Mouse (Mus musculus) myocyte (in vitro differentiated cells): ENCODE results near the gene Gpm6b.

Experiments
- CEBPB ChIP-seq: IDR thresholded peaks from 2 replicates; pipeline ENCODE4 v1.6.1; 2011; ENCODE audit warnings: mild to moderate bottlenecking, moderate library complexity; ENCODE audit not compliant: poor library complexity, insufficient read depth, severe bottlenecking
- E2F4 ChIP-seq: IDR thresholded peaks from one replicate; pipeline ENCODE4 v1.6.1; 2011; ENCODE audit warnings: mild to moderate bottlenecking, control low read depth, moderate library complexity; ENCODE audit not compliant: insufficient read depth
- POLR2A ChIP-seq: IDR thresholded peaks from one replicate; pipeline ENCODE4 v1.6.1; 2011; ENCODE audit warnings: low read depth, mild to moderate bottlenecking, control low read depth, moderate library complexity; ENCODE audit not compliant: insufficient read length
- SRF ChIP-seq: IDR thresholded peaks from one replicate; pipeline ENCODE4 v1.6.1; 2011; ENCODE audit warnings: low read depth; ENCODE audit not compliant: control insufficient read depth, insufficient read length

DNA sequence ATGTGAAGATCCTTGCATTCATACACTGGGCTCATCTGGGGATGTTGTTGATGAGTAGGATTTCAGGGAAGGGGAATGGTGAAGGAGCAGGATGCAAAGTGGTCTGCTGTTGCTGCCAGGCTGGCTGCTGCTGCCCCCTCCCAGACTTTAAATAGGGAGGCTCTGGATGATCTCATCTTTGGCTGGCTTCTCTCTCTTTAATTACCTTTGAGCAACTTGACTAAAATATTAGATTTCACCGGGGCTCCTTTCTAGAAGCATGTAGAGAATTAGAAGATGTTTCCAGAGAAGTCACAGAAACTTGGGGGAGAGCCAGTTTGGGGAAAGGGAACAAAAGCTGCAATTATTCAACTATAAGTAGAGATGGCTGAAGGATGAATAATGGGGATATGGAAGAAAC, 76.5 kb downstream of the Gpm6b start:
- TF ChIP-seq POLR2A: no peak
- no peak for TF ChIP-seq E2F4
- no peak for TF ChIP-seq SRF
- no peak for TF ChIP-seq CEBPB
